Mouse (Mus musculus): Measurements from ENCODE around the gene Hs6st1.
"Not testable (repeated sequence)": the region's sequence is repeated elsewhere in the genome, so short reads cannot be mapped to it uniquely, and the experiment has no call there.

Gene Hs6st1

GRCm38 (mm10) chr1:36068076-36068475 lies at the start of gene Hs6st1:
Gene Hs6st1, plus strand, starts transcription at chr1:36068400.
- peak; percentile 73 to 90 for DNase-seq (ENCODE audit: low spot score in 2 of 2)

GRCm38 (mm10) chr1:36018617-36019016 lies 49.6 kb upstream of the Hs6st1 start:
- DNase-seq (ENCODE audit: low spot score in 2 of 2): no peak

- DNase-seq (ENCODE audit: low spot score in 2 of 2): no peak
Measured at GRCm38 (mm10) chr1:36019161-36019560, 49.0 kb upstream of the Hs6st1 start.

- no peak for DNase-seq (ENCODE audit: low spot score in 2 of 2)
Measured at GRCm38 (mm10) chr1:36020315-36020714, 47.9 kb upstream of the Hs6st1 start.

- DNase-seq (ENCODE audit: low spot score in 2 of 2): peak in 1 of 2 experiments; percentile 80
Measured at GRCm38 (mm10) chr1:36030421-36030821, 37.8 kb upstream of the Hs6st1 start.

- no peak for DNase-seq (ENCODE audit: low spot score in 2 of 2)
Measured at GRCm38 (mm10) chr1:36038769-36039168, 29.4 kb upstream of the Hs6st1 start.

GRCm38 (mm10) chr1:36042072-36042471 lies 26.1 kb upstream of the Hs6st1 start:
- no peak for DNase-seq (ENCODE audit: low spot score in 2 of 2)

- DNase-seq (ENCODE audit: low spot score in 2 of 2): not testable (repeated sequence)
Measured at GRCm38 (mm10) chr1:36043793-36044192, 24.4 kb upstream of the Hs6st1 start.

- DNase-seq (ENCODE audit: low spot score in 2 of 2): no peak
Measured at GRCm38 (mm10) chr1:36044288-36044687, 23.9 kb upstream of the Hs6st1 start.

GRCm38 (mm10) chr1:36052672-36053071 lies 15.5 kb upstream of the Hs6st1 start:
- DNase-seq (ENCODE audit: low spot score in 2 of 2): no peak

- no peak for DNase-seq (ENCODE audit: low spot score in 2 of 2)
Measured at GRCm38 (mm10) chr1:36053566-36053965, 14.6 kb upstream of the Hs6st1 start.

GRCm38 (mm10) chr1:36054182-36054966 lies 13.8 kb upstream of the Hs6st1 start:
- no peak for DNase-seq (ENCODE audit: low spot score in 2 of 2)

- no peak for DNase-seq (ENCODE audit: low spot score in 2 of 2)
Measured at GRCm38 (mm10) chr1:36054967-36055357, 13.2 kb upstream of the Hs6st1 start.

- no peak for DNase-seq (ENCODE audit: low spot score in 2 of 2)
Measured at GRCm38 (mm10) chr1:36059351-36059750, 8.8 kb upstream of the Hs6st1 start.

GRCm38 (mm10) chr1:36059959-36060953 lies 7.9 kb upstream of the Hs6st1 start:
- DNase-seq (ENCODE audit: low spot score in 2 of 2): no peak

GRCm38 (mm10) chr1:36061211-36061915 lies 6.8 kb upstream of the Hs6st1 start:
- no peak for DNase-seq (ENCODE audit: low spot score in 2 of 2)

GRCm38 (mm10) chr1:36062088-36062805 lies 6.0 kb upstream of the Hs6st1 start:
- no peak for DNase-seq (ENCODE audit: low spot score in 2 of 2)

GRCm38 (mm10) chr1:36062826-36063640 lies 5.2 kb upstream of the Hs6st1 start:
- no peak for DNase-seq (ENCODE audit: low spot score in 2 of 2)

GRCm38 (mm10) chr1:36063641-36063955 lies 4.6 kb upstream of the Hs6st1 start:
- no peak for DNase-seq (ENCODE audit: low spot score in 2 of 2)

GRCm38 (mm10) chr1:36064223-36064622 lies 4.0 kb upstream of the Hs6st1 start:
- no peak for DNase-seq (ENCODE audit: low spot score in 2 of 2)
